Mouse (Mus musculus): ENCODE data around the gene Cers6. TPM values are rescaled to one million over a fixed set of nuclear protein-coding genes. Genes with fewer than 3 reads are reported as not detected.

Gene Cers6
- polyA plus RNA-seq, 1 experiment from 2014 or later, result 82.3 TPM

- Histone ChIP-seq H3K9ac (replicated peaks; ENCODE audit: low read depth, low read length) (no peak overlapping the region), H3K9me3 (ENCODE audit: control insufficient read depth, low read length) (no peaks in the 10 kb centered on the region), H3K4me3 (ENCODE audit: low read depth, low read length) (no peak overlapping the region), H3K27me3 (ENCODE audit: control insufficient read depth, insufficient read depth, low read length) (no peaks in the 10 kb centered on the region), H3K36me3 (ENCODE audit: control insufficient read depth, insufficient read depth, low read length) (no peaks in the 10 kb centered on the region), H3K27ac (ENCODE audit: low read depth, low read length) (no peak overlapping the region), H3K4me2 (ENCODE audit: low read depth, low read length) (no peak overlapping the region), H3K4me1 (ENCODE audit: control insufficient read depth, insufficient read depth, low read length) (no peaks in the 10 kb centered on the region)
- whole genome bisulfite sequencing, result 85% methylated on average over 5 of the region's 5 CpGs
- no peak for ATAC-seq (ENCODE audit: low read depth)
Observed at GRCm38 (mm10) chr2:69061910-69062689, 200.9 kb downstream of the Cers6 start.

- WGBS, result 89% methylated on average over 6 of the region's 6 CpGs
- no peaks in the 10 kb centered on the region for H3K4me1 ChIP-seq (ENCODE audit: control insufficient read depth, insufficient read depth, low read length)
- no peak for ATAC-seq (ENCODE audit: low read depth)
- H3K9me3 ChIP-seq (ENCODE audit: control insufficient read depth, low read length), result no peaks in the 10 kb centered on the region
- H3K4me2 ChIP-seq (ENCODE audit: low read depth, low read length), result no peak overlapping the region
- H3K4me3 ChIP-seq (ENCODE audit: low read depth, low read length), result no peak overlapping the region
- H3K27ac ChIP-seq (ENCODE audit: low read depth, low read length), result no peak overlapping the region
- H3K36me3 ChIP-seq (ENCODE audit: control insufficient read depth, insufficient read depth, low read length), result no peaks in the 10 kb centered on the region
- H3K9ac ChIP-seq (replicated peaks; ENCODE audit: low read depth, low read length), result no peak overlapping the region
- no peaks in the 10 kb centered on the region for H3K27me3 ChIP-seq (ENCODE audit: control insufficient read depth, insufficient read depth, low read length)
Observed at GRCm38 (mm10) chr2:69064759-69065158, 203.5 kb downstream of the Cers6 start.

GRCm38 (mm10) chr2:69071440-69072235 lies 210.4 kb downstream of the Cers6 start:
- Histone ChIP-seq H3K9me3 (ENCODE audit: control insufficient read depth, low read length) (no peaks in the 10 kb centered on the region), H3K4me3 (ENCODE audit: low read depth, low read length) (no peak overlapping the region), H3K9ac (replicated peaks; ENCODE audit: low read depth, low read length) (no peak overlapping the region), H3K27me3 (ENCODE audit: control insufficient read depth, insufficient read depth, low read length) (no peaks in the 10 kb centered on the region), H3K4me2 (ENCODE audit: low read depth, low read length) (no peak overlapping the region), H3K36me3 (ENCODE audit: control insufficient read depth, insufficient read depth, low read length) (no peaks in the 10 kb centered on the region), H3K27ac (ENCODE audit: low read depth, low read length) (no peak overlapping the region), H3K4me1 (ENCODE audit: control insufficient read depth, insufficient read depth, low read length) (no peaks in the 10 kb centered on the region)
- no peak for ATAC-seq (ENCODE audit: low read depth)
- WGBS, result 88% methylated on average over 7 of the region's 7 CpGs

GRCm38 (mm10) chr2:69077189-69077588 lies 215.9 kb downstream of the Cers6 start:
- WGBS, result 75% methylated on average over 3 of the region's 3 CpGs
- Histone ChIP-seq H3K9ac (replicated peaks; ENCODE audit: low read depth, low read length) (no peak overlapping the region), H3K9me3 (ENCODE audit: control insufficient read depth, low read length) (no peaks in the 10 kb centered on the region), H3K4me1 (ENCODE audit: control insufficient read depth, insufficient read depth, low read length) (no peaks in the 10 kb centered on the region), H3K4me2 (ENCODE audit: low read depth, low read length) (no peak overlapping the region), H3K36me3 (ENCODE audit: control insufficient read depth, insufficient read depth, low read length) (no peaks in the 10 kb centered on the region), H3K27me3 (ENCODE audit: control insufficient read depth, insufficient read depth, low read length) (no peaks in the 10 kb centered on the region), H3K4me3 (ENCODE audit: low read depth, low read length) (no peak overlapping the region), H3K27ac (ENCODE audit: low read depth, low read length) (no peak overlapping the region)
- no peak for ATAC-seq (ENCODE audit: low read depth)

- no peak for ATAC-seq (ENCODE audit: low read depth)
- Histone ChIP-seq H3K9ac (replicated peaks; ENCODE audit: low read depth, low read length) (no peak overlapping the region), H3K4me2 (ENCODE audit: low read depth, low read length) (no peak overlapping the region), H3K4me3 (ENCODE audit: low read depth, low read length) (no peak overlapping the region), H3K4me1 (ENCODE audit: control insufficient read depth, insufficient read depth, low read length) (no peaks in the 10 kb centered on the region), H3K9me3 (ENCODE audit: control insufficient read depth, low read length) (no peaks in the 10 kb centered on the region), H3K27ac (ENCODE audit: low read depth, low read length) (no peak overlapping the region), H3K27me3 (ENCODE audit: control insufficient read depth, insufficient read depth, low read length) (no peaks in the 10 kb centered on the region), H3K36me3 (ENCODE audit: control insufficient read depth, insufficient read depth, low read length) (no peaks in the 10 kb centered on the region)
- 76% methylated on average over 1 of the region's 1 CpGs for WGBS
Observed at GRCm38 (mm10) chr2:69080760-69081159, 219.5 kb downstream of the Cers6 start.

- WGBS, result 50% methylated on average over 8 of the region's 8 CpGs
- no peak for ATAC-seq (ENCODE audit: low read depth)
- Histone ChIP-seq H3K9me3 (ENCODE audit: control insufficient read depth, low read length) (no peaks in the 10 kb centered on the region), H3K9ac (replicated peaks; ENCODE audit: low read depth, low read length) (no peak overlapping the region), H3K4me3 (ENCODE audit: low read depth, low read length) (no peak overlapping the region), H3K36me3 (ENCODE audit: control insufficient read depth, insufficient read depth, low read length) (no peaks in the 10 kb centered on the region), H3K27ac (ENCODE audit: low read depth, low read length) (no peak overlapping the region), H3K27me3 (ENCODE audit: control insufficient read depth, insufficient read depth, low read length) (no peaks in the 10 kb centered on the region), H3K4me2 (ENCODE audit: low read depth, low read length) (no peak overlapping the region), H3K4me1 (ENCODE audit: control insufficient read depth, insufficient read depth, low read length) (peaks cover 11% of the 10 kb centered on the region; the same call in 1 of the 2 replicates)
Observed at GRCm38 (mm10) chr2:69082499-69083197, 221.4 kb downstream of the Cers6 start.

GRCm38 (mm10) chr2:69083198-69083509 lies 221.9 kb downstream of the Cers6 start:
- H3K36me3 ChIP-seq (ENCODE audit: control insufficient read depth, insufficient read depth, low read length), result no peaks in the 10 kb centered on the region
- no peaks in the 10 kb centered on the region for H3K9me3 ChIP-seq (ENCODE audit: control insufficient read depth, low read length)
- H3K27me3 ChIP-seq (ENCODE audit: control insufficient read depth, insufficient read depth, low read length), result no peaks in the 10 kb centered on the region
- ATAC-seq (ENCODE audit: low read depth), result no peak
- H3K4me2 ChIP-seq (ENCODE audit: low read depth, low read length), result no peak overlapping the region
- peaks cover 14% of the 10 kb centered on the region; the same call in 1 of the 2 replicates for H3K4me1 ChIP-seq (ENCODE audit: control insufficient read depth, insufficient read depth, low read length)
- H3K4me3 ChIP-seq (ENCODE audit: low read depth, low read length), result no peak overlapping the region
- no peak overlapping the region for H3K9ac ChIP-seq (replicated peaks; ENCODE audit: low read depth, low read length)
- H3K27ac ChIP-seq (ENCODE audit: low read depth, low read length), result no peak overlapping the region
- WGBS, result 90% methylated on average over 3 of the region's 3 CpGs

GRCm38 (mm10) chr2:69084416-69084815 lies 223.2 kb downstream of the Cers6 start:
- Histone ChIP-seq H3K9me3 (ENCODE audit: control insufficient read depth, low read length) (no peaks in the 10 kb centered on the region), H3K4me3 (ENCODE audit: low read depth, low read length) (no peak overlapping the region), H3K9ac (replicated peaks; ENCODE audit: low read depth, low read length) (no peak overlapping the region), H3K27me3 (ENCODE audit: control insufficient read depth, insufficient read depth, low read length) (no peaks in the 10 kb centered on the region), H3K4me2 (ENCODE audit: low read depth, low read length) (no peak overlapping the region), H3K27ac (ENCODE audit: low read depth, low read length) (no peak overlapping the region), H3K4me1 (ENCODE audit: control insufficient read depth, insufficient read depth, low read length) (peaks cover 14% of the 10 kb centered on the region; the same call in 1 of the 2 replicates), H3K36me3 (ENCODE audit: control insufficient read depth, insufficient read depth, low read length) (no peaks in the 10 kb centered on the region)
- ATAC-seq (ENCODE audit: low read depth), result no peak
- WGBS, result 76% methylated on average over 6 of the region's 6 CpGs
